Mouse (Mus musculus): ENCODE measurements around the gene Ppp1r14d.

DNA sequence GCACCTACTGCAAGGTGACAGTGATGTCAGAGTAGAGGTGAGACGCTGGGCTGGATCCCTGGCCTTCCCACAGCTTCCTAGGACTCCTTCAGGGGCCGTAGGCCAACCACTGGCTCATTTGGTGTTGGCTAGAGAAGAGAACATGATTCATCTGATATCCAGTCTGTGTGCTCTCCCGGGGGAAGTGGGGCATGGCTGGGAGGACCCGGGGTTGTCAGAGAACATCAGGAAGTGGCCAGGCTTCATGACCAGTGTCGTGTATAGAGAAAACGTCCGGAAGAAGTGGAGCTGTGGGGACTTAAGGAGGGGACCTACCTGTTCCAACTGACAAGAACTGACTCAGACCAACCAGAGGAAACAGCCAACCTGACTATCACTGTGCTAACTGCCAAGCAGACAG is 15.5 kb upstream of the Ppp1r14d start:
- TF ChIP-seq GATA1 (IDR thresholded peaks at IDR 0.05; ENCODE audit: low read length) (no peak), TAL1 (IDR thresholded peaks at IDR 0.05; ENCODE audit: low read length) (no peak)

Measured in erythroblast, embryonic 14.5 days (primary cell).